Mouse (Mus musculus) stomach, postnatal 0 days (tissue): ENCODE results near the gene Ptcd2.

Experiments
- CTCF ChIP-seq: IDR thresholded peaks from 2 replicates; pipeline ENCODE4 v1.5.1; 2016; ENCODE audit warnings: antibody characterized with exemption, low read depth, mild to moderate bottlenecking, moderate library complexity
- EP300 ChIP-seq: optimal IDR thresholded peaks from 2 replicates; pipeline ENCODE3; 2016; ENCODE audit warnings: antibody characterized with exemption

- TF ChIP-seq CTCF (no peak), EP300 (no peak)
Measured at GRCm38 (mm10) chr13:99272046-99272445, 72.5 kb downstream of the Ptcd2 start.
